Mouse (Mus musculus) neural tube, embryonic 11.5 days (tissue): ENCODE measurements at regions not wholly inside any gene's neighbourhood (a gene's known extent, or its start where the extent isn't known, plus 50 kb on each side); places are given as distances from the start of the nearest gene placed in this dataset.
A peak's percentile ranks its signal among the peaks of the same experiment; 100 is the strongest.

Experiments used
- ATAC-seq: fragments of 200-750 bp; cut with Nextera tagmentation; 2 replicates; pipeline ENCODE4 v1.8.0; 2017; ENCODE audit warnings: moderate number of reproducible peaks, mild to moderate bottlenecking, moderate TSS enrichment, moderate library complexity; ENCODE audit not compliant: insufficient read depth, low FRiP score, low TSS enrichment
- DNase-seq: peaks from one replicate; pipeline ENCODE4 v3.0.0-alpha.2; 2015; ENCODE audit warnings: low spot score
- H3K27ac ChIP-seq: fragments of 300-500 bp; sonication (generic); 2 replicates; pipeline ENCODE4 v1.5.1; 2014; ENCODE audit warnings: low read depth, mild to moderate bottlenecking, low read length
- H3K27me3 ChIP-seq: fragments of 300-500 bp; sonication (generic); 2 replicates; pipeline ENCODE4 v1.6.1; 2014; ENCODE audit warnings: mild to moderate bottlenecking, low read length, mixed read lengths; ENCODE audit not compliant: control insufficient read depth, insufficient read depth
- H3K36me3 ChIP-seq: fragments of 300-500 bp; sonication (generic); 2 replicates; pipeline ENCODE4 v1.6.1; 2014; ENCODE audit warnings: mild to moderate bottlenecking, low read length, moderate library complexity, mixed read lengths; ENCODE audit not compliant: control insufficient read depth, insufficient read depth
- H3K4me1 ChIP-seq: fragments of 300-500 bp; sonication (generic); 2 replicates; pipeline ENCODE4 v1.6.1; 2014; ENCODE audit warnings: low read length, mixed read lengths; ENCODE audit not compliant: control insufficient read depth, insufficient read depth
- H3K4me2 ChIP-seq: fragments of 300-500 bp; sonication (generic); 2 replicates; pipeline ENCODE4 v1.6.1; 2014; ENCODE audit warnings: low read depth, mild to moderate bottlenecking, moderate library complexity
- H3K4me3 ChIP-seq: fragments of 300-500 bp; sonication (generic); 2 replicates; pipeline ENCODE4 v1.5.1; 2014; ENCODE audit warnings: low read depth, low read length
- H3K9ac ChIP-seq: fragments of 300-500 bp; sonication (generic); 2 replicates; pipeline ENCODE4 v1.6.1; 2014; ENCODE audit warnings: mild to moderate bottlenecking, low read length
- H3K9me3 ChIP-seq: fragments of 300-500 bp; sonication (generic); 2 replicates; pipeline ENCODE4 v1.6.1; 2016; ENCODE audit warnings: low read length; ENCODE audit not compliant: control insufficient read depth
- WGBS: fragments of 180-500 bp; shearing (Covaris S2); extraction: QIAGEN DNeasy Blood & Tissue Kit; methylation state at CpG from one replicate; pipeline ENCODE4 v1.1.7; 2014; 5-methylcytosine and 5-hydroxymethylcytosine counted together

- no peak for ATAC-seq
- Histone ChIP-seq H3K4me2 (no peak overlapping the region), H3K27me3 (no peaks in the 10 kb centered on the region), H3K36me3 (no peaks in the 10 kb centered on the region), H3K4me1 (no peaks in the 10 kb centered on the region), H3K27ac (no peak overlapping the region), H3K4me3 (no peak overlapping the region), H3K9ac (no peak overlapping the region), H3K9me3 (no peaks in the 10 kb centered on the region)
- no peak for DNase-seq
- 77% methylated on average over 4 of the region's 4 CpGs for WGBS
Measured at GRCm38 (mm10) chr3:35295746-35296145, 458.2 kb upstream of the Atp11b start.

- no peaks in the 10 kb centered on the region for H3K4me1 ChIP-seq
- H3K4me3 ChIP-seq, result no peak overlapping the region
- ATAC-seq (no peak), DNase-seq (no peak)
- H3K9me3 ChIP-seq, result no peaks in the 10 kb centered on the region
- no peaks in the 10 kb centered on the region for H3K36me3 ChIP-seq
- no peaks in the 10 kb centered on the region for H3K27me3 ChIP-seq
- H3K27ac ChIP-seq, result no peak overlapping the region
- no peak overlapping the region for H3K4me2 ChIP-seq
- H3K9ac ChIP-seq, result no peak overlapping the region
Measured at GRCm38 (mm10) chr3:35299036-35299435, 454.9 kb upstream of the Atp11b start.

GRCm38 (mm10) chr3:35306013-35306412 lies 447.9 kb upstream of the Atp11b start:
- Histone ChIP-seq H3K9ac (no peak overlapping the region), H3K27me3 (no peaks in the 10 kb centered on the region), H3K4me1 (no peaks in the 10 kb centered on the region), H3K9me3 (no peaks in the 10 kb centered on the region), H3K4me3 (no peak overlapping the region), H3K27ac (no peak overlapping the region), H3K36me3 (no peaks in the 10 kb centered on the region), H3K4me2 (no peak overlapping the region)
- ATAC-seq (no peak), DNase-seq (no peak)
- 91% methylated on average over 4 of the region's 4 CpGs for WGBS

GRCm38 (mm10) chr3:35314177-35314576 lies 439.7 kb upstream of the Atp11b start:
- WGBS, result 91% methylated on average over 10 of the region's 10 CpGs
- no peak overlapping the region for H3K9ac ChIP-seq
- DNase-seq, result no peak

GRCm38 (mm10) chr3:35315162-35315561 lies 438.7 kb upstream of the Atp11b start:
- no peaks in the 10 kb centered on the region for H3K9me3 ChIP-seq
- ATAC-seq, result no peak
- no peaks in the 10 kb centered on the region for H3K27me3 ChIP-seq
- H3K27ac ChIP-seq, result no peak overlapping the region
- DNase-seq, result no peak
- no peak overlapping the region for H3K9ac ChIP-seq
- H3K36me3 ChIP-seq, result no peaks in the 10 kb centered on the region
- no peak overlapping the region for H3K4me2 ChIP-seq
- 82% methylated on average over 6 of the region's 6 CpGs for whole genome bisulfite sequencing
- no peaks in the 10 kb centered on the region for H3K4me1 ChIP-seq
- H3K4me3 ChIP-seq, result no peak overlapping the region

More at GRCm38 (mm10) chr3:35314177-35314576, 439.7 kb upstream of the Atp11b start:
- Histone ChIP-seq H3K9me3 (no peaks in the 10 kb centered on the region), H3K36me3 (no peaks in the 10 kb centered on the region), H3K4me3 (no peak overlapping the region), H3K27ac (no peak overlapping the region), H3K27me3 (no peaks in the 10 kb centered on the region), H3K4me1 (no peaks in the 10 kb centered on the region), H3K4me2 (no peak overlapping the region)
- no peak for ATAC-seq

- Histone ChIP-seq H3K4me2 (no peak overlapping the region), H3K9ac (no peak overlapping the region), H3K36me3 (no peaks in the 10 kb centered on the region), H3K9me3 (no peaks in the 10 kb centered on the region), H3K4me3 (no peak overlapping the region), H3K27ac (no peak overlapping the region), H3K27me3 (no peaks in the 10 kb centered on the region), H3K4me1 (no peaks in the 10 kb centered on the region)
- WGBS, result 72% methylated on average over 13 of the region's 13 CpGs
- DNase-seq, result no peak
- no peak for ATAC-seq
Measured at GRCm38 (mm10) chr3:35318348-35318747, 435.6 kb upstream of the Atp11b start.

GRCm38 (mm10) chr3:35320844-35321393 lies 433.0 kb upstream of the Atp11b start:
- H3K4me3 ChIP-seq, result no peak overlapping the region
- H3K4me2 ChIP-seq, result no peak overlapping the region
- H3K9ac ChIP-seq, result no peak overlapping the region
- ATAC-seq (no peak), DNase-seq (peak; percentile 18)
- H3K27ac ChIP-seq, result no peak overlapping the region
- H3K4me1 ChIP-seq, result no peaks in the 10 kb centered on the region
- H3K9me3 ChIP-seq, result no peaks in the 10 kb centered on the region
- no peaks in the 10 kb centered on the region for H3K27me3 ChIP-seq
- WGBS, result 61% methylated on average over 7 of the region's 7 CpGs
- H3K36me3 ChIP-seq, result no peaks in the 10 kb centered on the region

GRCm38 (mm10) chr3:35321991-35322390 lies 431.9 kb upstream of the Atp11b start:
- DNase-seq, result no peak
- no peak for ATAC-seq
- H3K4me1 ChIP-seq, result no peaks in the 10 kb centered on the region
- no peak overlapping the region for H3K4me2 ChIP-seq
- H3K9me3 ChIP-seq, result no peaks in the 10 kb centered on the region
- H3K4me3 ChIP-seq, result no peak overlapping the region
- no peak overlapping the region for H3K9ac ChIP-seq
- no peaks in the 10 kb centered on the region for H3K27me3 ChIP-seq
- no peak overlapping the region for H3K27ac ChIP-seq
- 52% methylated on average over 2 of the region's 2 CpGs for WGBS
- no peaks in the 10 kb centered on the region for H3K36me3 ChIP-seq

GRCm38 (mm10) chr3:35322899-35323298 lies 431.0 kb upstream of the Atp11b start:
- Histone ChIP-seq H3K4me3 (no peak overlapping the region), H3K36me3 (no peaks in the 10 kb centered on the region), H3K9ac (no peak overlapping the region), H3K27me3 (no peaks in the 10 kb centered on the region), H3K27ac (no peak overlapping the region), H3K4me1 (no peaks in the 10 kb centered on the region), H3K4me2 (no peak overlapping the region), H3K9me3 (no peaks in the 10 kb centered on the region)
- DNase-seq, result no peak
- WGBS, result 91% methylated on average over 4 of the region's 4 CpGs
- no peak for ATAC-seq
